Mouse (Mus musculus): Measurements from ENCODE around the gene Dnajc30.

Dnajc30 gene

DNA sequence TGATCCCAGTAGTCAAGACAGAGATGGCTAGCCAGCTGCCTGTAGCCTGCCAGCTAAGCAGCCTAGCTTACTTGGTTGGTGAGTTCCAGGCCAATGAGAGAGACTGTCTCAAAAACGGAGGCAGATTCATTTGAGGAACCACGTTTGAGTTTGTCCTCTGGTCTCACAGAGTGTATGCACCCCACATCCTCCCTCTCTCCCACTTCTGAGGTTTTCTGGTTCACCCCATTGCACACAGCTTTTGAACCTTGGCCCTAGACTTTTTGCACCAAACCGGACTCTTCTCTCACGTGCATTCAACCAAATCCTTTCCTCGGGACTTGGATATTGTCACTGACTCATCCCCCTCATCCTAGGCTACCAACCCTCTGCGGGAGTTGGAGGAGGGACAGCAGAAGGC, 46.0 kb downstream of the Dnajc30 start:
- no peak for DNase-seq

DNA sequence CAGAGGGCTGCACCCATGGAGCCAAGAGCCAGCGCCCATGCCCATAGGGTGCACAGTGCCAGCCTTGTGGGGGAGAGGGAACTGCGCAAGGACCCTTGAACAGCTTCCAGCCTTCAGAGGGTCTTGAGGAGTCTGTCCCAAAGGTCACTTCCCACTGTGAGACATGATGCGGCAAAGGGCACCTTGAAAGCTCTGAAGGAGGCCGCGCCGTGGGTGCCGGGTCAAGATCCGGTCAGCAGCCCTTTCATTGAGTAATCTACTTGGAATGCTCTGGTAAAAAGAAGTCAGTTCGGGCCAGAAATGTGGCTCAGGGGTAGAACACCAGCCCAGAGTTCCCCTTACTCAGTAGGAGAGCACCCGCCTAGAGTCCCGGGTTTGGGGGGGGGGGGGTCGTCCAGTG, 49.8 kb downstream of the Dnajc30 start:
- no peak for DNase-seq

DNA sequence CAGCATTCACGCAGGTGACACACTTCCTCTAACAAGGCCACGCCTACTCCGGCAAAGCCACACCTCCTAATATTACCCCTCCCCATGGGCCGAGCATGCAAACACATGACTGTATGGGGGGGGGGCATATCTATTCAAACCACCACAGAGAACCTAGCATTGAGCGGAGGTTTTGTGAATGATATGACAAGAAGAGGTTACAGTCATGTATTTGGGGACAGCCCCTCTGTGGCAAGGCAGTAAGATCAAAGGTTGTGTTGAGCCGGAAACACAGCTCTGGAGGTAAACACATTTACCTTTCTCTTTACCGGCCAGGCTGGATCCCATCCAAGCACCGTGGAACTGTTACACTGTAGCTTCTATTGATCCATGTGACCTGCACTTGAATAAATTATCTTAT, 51.2 kb downstream of the Dnajc30 start:
- DNase-seq = no peak

Data from lung, postnatal 10 days (tissue).